Mouse (Mus musculus) MEL (cell line): ENCODE measurements around the gene Txnrd2. TPM values are rescaled to one million over a fixed set of nuclear protein-coding genes. Genes with fewer than 3 reads are reported as not detected.

ENCODE experiments used
- DNase-seq: peaks from one replicate; pipeline ENCODE4 v3.0.0; 2011; ENCODE audit warnings: low read depth, low spot score
- H3K27ac ChIP-seq: 2 replicates; pipeline ENCODE4 v1.5.1; 2012; ENCODE audit warnings: low read depth, mild to moderate bottlenecking, control low read depth, low read length, moderate library complexity; ENCODE audit not compliant: control insufficient read depth
- H3K27me3 ChIP-seq, 2 experiments: fragments of 150-350 bp in 1 of 2; sonication (generic) in 1 of 2; 2 replicates each; pipeline ENCODE4 v1.6.1; 2012; ENCODE audit warnings: low read length in 2 of 2, mild to moderate bottlenecking in 2 of 2, improper control_type of control experiment in 1 of 2, moderate library complexity in 1 of 2; ENCODE audit not compliant: insufficient read depth in 2 of 2, control insufficient read depth in 1 of 2
- H3K36me3 ChIP-seq, 2 experiments: 2 replicates each; pipeline ENCODE4 v1.6.1; 2012 to 2014; ENCODE audit warnings: low read length in 2 of 2, improper control_type of control experiment in 1 of 2, inconsistent platforms in 1 of 2, mild to moderate bottlenecking in 1 of 2; ENCODE audit not compliant: insufficient read depth in 2 of 2, control insufficient read depth in 1 of 2
- H3K4me1 ChIP-seq, 2 experiments: fragments of 150-350 bp in 1 of 2; sonication (generic) in 1 of 2; 2 replicates each; pipeline ENCODE4 v1.6.1; 2012; ENCODE audit warnings: low read length in 2 of 2, improper control_type of control experiment in 1 of 2, mild to moderate bottlenecking in 1 of 2; ENCODE audit not compliant: insufficient read depth in 2 of 2, control insufficient read depth in 1 of 2
- H3K4me3 ChIP-seq, 2 experiments: fragments of 150-350 bp in 1 of 2; sonication (generic) in 1 of 2; 2 replicates each; pipeline ENCODE4 v1.5.1; 2012; ENCODE audit warnings: low read depth in 2 of 2, low read length in 2 of 2, mild to moderate bottlenecking in 2 of 2, moderate library complexity in 2 of 2, control low read depth in 1 of 2, improper control_type of control experiment in 1 of 2; ENCODE audit not compliant: control insufficient read depth in 1 of 2, insufficient read depth in 1 of 2
- H3K79me2 ChIP-seq: 2 replicates; pipeline ENCODE4 v1.6.1; 2012; ENCODE audit warnings: mild to moderate bottlenecking, low read length, moderate library complexity; ENCODE audit not compliant: control insufficient read depth, poor library complexity, insufficient read depth
- H3K9ac ChIP-seq: 2 replicates; pipeline ENCODE4 v1.6.1; 2012; ENCODE audit warnings: low read depth, mild to moderate bottlenecking, control low read depth, low read length, moderate library complexity; ENCODE audit not compliant: control insufficient read depth, poor library complexity, severe bottlenecking
- H3K9me3 ChIP-seq: fragments of 150-350 bp; sonication (generic); replicated peaks from 2 replicates; pipeline ENCODE4 v1.6.1; 2012; ENCODE audit warnings: mild to moderate bottlenecking, low read length, improper control_type of control experiment, moderate library complexity; ENCODE audit not compliant: insufficient read depth
- BHLHE40 ChIP-seq: IDR thresholded peaks from 2 replicates; pipeline ENCODE4 v1.6.1; 2012; ENCODE audit warnings: low read depth, mild to moderate bottlenecking, inconsistent platforms, low read length, improper control_type of control experiment, borderline replicate concordance
- CHD1 ChIP-seq: IDR thresholded peaks from 2 replicates; pipeline ENCODE4 v1.6.1; 2012; ENCODE audit warnings: low read depth, mild to moderate bottlenecking, inconsistent platforms, low read length, improper control_type of control experiment
- CHD2 ChIP-seq: IDR thresholded peaks from 2 replicates; pipeline ENCODE4 v1.6.1; 2011; ENCODE audit warnings: low read length, improper control_type of control experiment
- ELF1 ChIP-seq: IDR thresholded peaks from 2 replicates; pipeline ENCODE4 v1.6.1; 2014; ENCODE audit warnings: low read depth, mild to moderate bottlenecking, inconsistent platforms, low read length, improper control_type of control experiment, moderate library complexity
- HCFC1 ChIP-seq: IDR thresholded peaks from 2 replicates; pipeline ENCODE4 v1.6.1; 2012; ENCODE audit warnings: low read depth, mild to moderate bottlenecking, inconsistent platforms, low read length, improper control_type of control experiment, moderate library complexity
- JUND ChIP-seq: IDR thresholded peaks from 2 replicates; pipeline ENCODE4 v1.6.1; 2011; ENCODE audit warnings: low read depth, mild to moderate bottlenecking, improper control_type of control experiment, low read length
- MAFK ChIP-seq: IDR thresholded peaks from 2 replicates; pipeline ENCODE4 v1.6.1; 2011; ENCODE audit warnings: low read depth, mild to moderate bottlenecking, low read length, improper control_type of control experiment, borderline replicate concordance
- MEF2A ChIP-seq: IDR thresholded peaks from 2 replicates; pipeline ENCODE4 v1.6.1; 2014; ENCODE audit warnings: low read depth, mild to moderate bottlenecking, inconsistent platforms, low read length, improper control_type of control experiment; ENCODE audit not compliant: poor library complexity, insufficient replicate concordance, severe bottlenecking; ENCODE audit errors: extremely low read depth
- MXI1 ChIP-seq: IDR thresholded peaks from 2 replicates; pipeline ENCODE4 v1.6.1; 2011; ENCODE audit warnings: mild to moderate bottlenecking, low read depth, low read length, improper control_type of control experiment
- MYC ChIP-seq: IDR thresholded peaks from 2 replicates; pipeline ENCODE4 v1.6.1; 2011; ENCODE audit warnings: low read depth, mild to moderate bottlenecking, low read length, improper control_type of control experiment, moderate library complexity
- NELFE ChIP-seq: IDR thresholded peaks from 2 replicates; pipeline ENCODE4 v1.6.1; 2011; ENCODE audit warnings: low read depth, low read length, improper control_type of control experiment
- POLR2A ChIP-seq, 2 experiments: IDR thresholded peaks; 2 replicates each; pipeline ENCODE4 v1.6.1; 2011 to 2012; ENCODE audit warnings: low read length in 2 of 2, mild to moderate bottlenecking in 2 of 2, control low read depth in 1 of 2, improper control_type of control experiment in 1 of 2, low read depth in 1 of 2, moderate library complexity in 1 of 2; ENCODE audit not compliant: control insufficient read depth in 1 of 2, insufficient read depth in 1 of 2, poor library complexity in 1 of 2
- POLR2AphosphoS5 ChIP-seq: IDR thresholded peaks from 2 replicates; pipeline ENCODE4 v1.6.1; 2012; ENCODE audit warnings: low read depth, borderline replicate concordance, mild to moderate bottlenecking, inconsistent platforms, low read length, moderate library complexity, mixed read lengths
- RCOR1 ChIP-seq: IDR thresholded peaks from 2 replicates; pipeline ENCODE4 v1.6.1; 2012; ENCODE audit warnings: low read depth, mild to moderate bottlenecking, inconsistent platforms, low read length, improper control_type of control experiment
- SIN3A ChIP-seq: IDR thresholded peaks from 2 replicates; pipeline ENCODE4 v1.6.1; 2012; ENCODE audit warnings: low read length, improper control_type of control experiment, inconsistent platforms
- TAL1 ChIP-seq: IDR thresholded peaks from 2 replicates; pipeline ENCODE4 v1.6.1; 2012; ENCODE audit warnings: mild to moderate bottlenecking, inconsistent platforms, low read length, moderate library complexity, mixed read lengths
- TBP ChIP-seq: IDR thresholded peaks from 2 replicates; pipeline ENCODE4 v1.8.0; 2011; ENCODE audit warnings: low read depth, low read length, improper control_type of control experiment
- USF1 ChIP-seq: IDR thresholded peaks from 2 replicates; pipeline ENCODE4 v1.6.1; 2014; ENCODE audit warnings: low read depth, mild to moderate bottlenecking, inconsistent platforms, low read length, improper control_type of control experiment, moderate library complexity
- ZC3H11A ChIP-seq: IDR thresholded peaks from 2 replicates; pipeline ENCODE4 v1.6.1; 2012; ENCODE audit warnings: low read depth, mild to moderate bottlenecking, inconsistent platforms, low read length, improper control_type of control experiment
- ZKSCAN1 ChIP-seq: IDR thresholded peaks from 2 replicates; pipeline ENCODE4 v1.6.1; 2012; ENCODE audit warnings: low read depth, mild to moderate bottlenecking, inconsistent platforms, low read length, improper control_type of control experiment, moderate library complexity
- polyA plus RNA-seq, 2 experiments: library from polyadenylated mRNA; stranded (reverse) in 1 of 2; unstranded in 1 of 2; fragments of >175 nt in 1 of 2; fragments of >200 nt in 1 of 2; gene quantifications; 2 replicates each; pipeline versions ENCODE4 v1.2.1 to v1.2.4; 2012; ENCODE audit warnings: low replicate concordance in 2 of 2, low read depth in 1 of 2; ENCODE audit not compliant: insufficient read length in 2 of 2, insufficient read depth in 1 of 2, missing spikeins in 1 of 2
- total RNA-seq: library from RNA; depleted of rRNA; stranded (reverse); fragments of 300-350 nt; gene quantifications from 2 replicates; pipeline ENCODE4 v1.2.3, GENCODE M21; 2012

Txnrd2 gene
- total and polyA plus RNA-seq, 3 experiments, result 31.2 to 46.8 TPM; not detected in 1

DNA sequence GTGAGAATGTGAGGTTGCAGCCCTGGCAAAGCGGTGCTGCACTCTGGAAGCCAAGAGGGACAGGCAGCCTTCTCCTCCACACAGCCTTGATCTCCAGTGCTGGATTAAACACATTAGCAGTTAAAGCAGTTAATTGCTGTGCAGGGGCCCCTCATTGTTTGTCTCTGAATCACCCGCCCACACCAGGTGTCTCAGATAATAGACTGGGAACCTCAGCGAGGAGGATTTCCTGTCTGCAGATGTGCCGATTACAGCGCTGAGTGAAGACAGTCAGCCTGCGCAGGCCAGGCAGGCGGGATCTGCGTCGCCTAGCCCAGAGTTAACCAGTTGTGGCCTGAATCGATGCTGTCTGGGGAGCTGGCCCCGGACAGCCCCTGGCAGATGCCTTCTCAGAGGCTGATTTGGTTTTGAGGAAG, 33.8 kb downstream of the Txnrd2 start (continued):
- TF ChIP-seq MAFK, result peak; percentile 84
- peak; percentile 69; the same call in 1 of the 2 replicates for TF ChIP-seq BHLHE40

DNA sequence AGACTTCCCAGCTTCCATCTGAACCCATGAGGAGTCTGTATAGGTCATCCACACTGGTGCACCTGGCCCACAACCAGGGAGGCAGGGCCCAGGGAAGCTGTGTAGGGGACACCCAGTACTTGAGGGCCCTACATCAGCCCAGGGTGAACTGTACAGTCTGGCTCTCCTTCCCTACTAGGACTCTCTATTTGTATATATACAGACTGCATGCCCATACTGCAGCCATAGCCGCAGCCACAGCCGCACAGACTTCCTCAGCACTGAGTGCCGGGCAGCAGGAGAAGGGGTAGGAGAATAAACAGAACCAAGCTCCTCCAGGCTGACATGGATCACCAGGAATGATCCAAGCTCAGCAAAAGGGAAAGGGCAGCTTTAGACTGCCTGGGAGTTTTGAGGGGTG, 34.6 kb downstream of the Txnrd2 start:
- DNase-seq, result no peak
- H3K4me1 ChIP-seq, result peaks cover 9 to 41% of the 10 kb centered on the region in 2 experiments
- no peak overlapping the region for H3K4me3 ChIP-seq
- no peaks in the 10 kb centered on the region for H3K27me3 ChIP-seq
- no peak overlapping the region for H3K27ac ChIP-seq
- H3K9me3 ChIP-seq, result no peaks in the 10 kb centered on the region
- H3K9ac ChIP-seq, result no peak overlapping the region
- H3K79me2 ChIP-seq, result no peaks in the 10 kb centered on the region
- H3K36me3 ChIP-seq, result peaks cover 0 to 26% of the 10 kb centered on the region in 2 experiments
- TF ChIP-seq MXI1, result no peak
- no peak for TF ChIP-seq SIN3A
- no peak for TF ChIP-seq JUND
- no peak for TF ChIP-seq TAL1
- no peak for TF ChIP-seq NELFE

DNA sequence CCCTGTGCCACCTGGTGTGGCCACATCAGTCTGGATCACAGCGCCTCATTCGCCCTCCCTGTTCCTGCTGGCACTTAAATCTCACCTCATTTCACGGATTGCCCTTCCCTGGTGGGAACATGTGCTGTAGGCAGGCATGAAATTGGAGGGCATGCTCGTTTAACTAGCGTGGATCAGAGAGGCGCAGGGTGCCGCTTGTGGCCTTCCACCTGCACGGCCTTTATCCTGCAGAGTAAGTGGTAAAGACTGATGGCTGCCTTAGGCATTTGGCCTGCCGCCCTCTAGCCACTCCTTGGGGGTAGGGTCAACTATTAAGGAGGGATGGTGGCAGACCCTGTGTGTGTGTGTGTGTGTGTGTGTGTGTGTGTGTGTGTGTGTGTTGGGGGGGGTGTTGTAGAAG, 35.8 kb downstream of the Txnrd2 start:
- H3K79me2 ChIP-seq, result no peaks in the 10 kb centered on the region
- no peak overlapping the region for H3K9ac ChIP-seq
- no peak for DNase-seq
- no peaks in the 10 kb centered on the region for H3K27me3 ChIP-seq
- H3K4me3 ChIP-seq, result no peak overlapping the region
- no peak for TF ChIP-seq TBP
- no peak for TF ChIP-seq POLR2A (IDR thresholded peaks at IDR 0.05; ENCODE audit: control insufficient read depth in 1 of 2, insufficient read depth in 1 of 2, low read depth in 1 of 2, low read length in 2 of 2, poor library complexity in 1 of 2)
- TF ChIP-seq ZC3H11A, result no peak
- no peak for TF ChIP-seq RCOR1
- no peak for TF ChIP-seq MEF2A
- TF ChIP-seq CHD1, result no peak
- TF ChIP-seq HCFC1, result no peak
- no peak for TF ChIP-seq MYC
- no peak for TF ChIP-seq POLR2AphosphoS5
- TF ChIP-seq CHD2, result no peak
- TF ChIP-seq ELF1, result no peak
- no peak for TF ChIP-seq ZKSCAN1
- TF ChIP-seq USF1, result no peak
- TF ChIP-seq, all 39 proteins: peak for 0
- Histone ChIP-seq H3K36me3 (peaks cover 0 to 26% of the 10 kb centered on the region in 2 experiments; a peak in 3 of 4 replicates), H3K9me3 (no peaks in the 10 kb centered on the region), H3K4me1 (peaks cover 9 to 41% of the 10 kb centered on the region in 2 experiments), H3K27ac (no peak overlapping the region)
